23 mouse cellular contexts compared by ENCODE assay signal in the genomic region with DNA sequence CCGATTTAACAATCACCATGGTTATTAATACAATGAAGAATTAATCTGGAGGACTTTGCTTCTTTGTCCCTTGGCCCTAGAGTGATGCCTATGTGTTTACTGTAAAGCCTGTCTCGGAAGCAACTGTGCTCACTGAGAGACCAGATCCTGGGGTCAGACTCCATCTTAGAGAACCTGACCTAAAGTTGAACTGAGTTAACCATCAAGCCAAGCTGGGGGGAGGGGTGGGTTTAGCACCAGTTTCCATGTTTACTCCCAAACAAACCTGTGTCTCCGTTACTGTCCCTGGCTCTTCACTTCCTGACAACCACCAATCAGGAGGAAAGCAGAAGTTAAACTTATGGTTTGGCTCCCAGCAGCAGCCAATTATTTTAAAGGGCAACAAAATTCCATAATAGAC. TPM values are rescaled to one million over a fixed set of nuclear protein-coding genes. Genes with fewer than 3 reads are reported as not detected.
"Had no signal": no experiment of that assay in that cellular context is flagged by ENCODE, and none has a peak within 500 bp of the region (broad histone marks: within the 10 kb centered on the region; RNA-seq: fewer than 3 reads in every experiment).

No protein-coding gene starts in this region.

- H3K9me3 ChIP-seq: limb, embryonic 15.5 days; midbrain, embryonic 10.5 days; midbrain, embryonic 13.5 days; neural tube, embryonic 13.5 days; stomach, embryonic 15.5 days had no signal

- H3K27me3 ChIP-seq: limb, embryonic 12.5 days; limb, embryonic 15.5 days; midbrain, embryonic 13.5 days; neural tube, embryonic 13.5 days; stomach, embryonic 15.5 days had no signal

- H3K27ac ChIP-seq: left cerebral cortex, adult 2 months; limb, embryonic 12.5 days; limb, embryonic 15.5 days; liver, embryonic 14.5 days; macrophage; midbrain, embryonic 10.5 days; midbrain, embryonic 13.5 days; neural tube, embryonic 13.5 days; stomach, embryonic 15.5 days had no signal

- H3K4me1 ChIP-seq: limb, embryonic 12.5 days; limb, embryonic 15.5 days; megakaryocyte, embryonic 14.5 days; midbrain, embryonic 10.5 days; midbrain, embryonic 13.5 days; neural tube, embryonic 13.5 days; stomach, embryonic 15.5 days had no signal

- DNase-seq: layer of hippocampus, postnatal 36 days; left cerebral cortex, postnatal 4 days; liver, postnatal 0 days; lung, embryonic 14.5 days; retina, postnatal 1 day; right cerebral cortex, postnatal 25 days; spleen, adult 18-20 months; thymus, postnatal 25 days had no signal

- H3K36me3 ChIP-seq: limb, embryonic 12.5 days; limb, embryonic 15.5 days; midbrain, embryonic 10.5 days; midbrain, embryonic 13.5 days; neural tube, embryonic 13.5 days; stomach, embryonic 15.5 days had no signal

- H3K4me2 ChIP-seq: limb, embryonic 12.5 days; limb, embryonic 15.5 days; liver, embryonic 11.5 days; lung, embryonic 14.5 days; midbrain, embryonic 13.5 days; neural tube, embryonic 13.5 days; stomach, embryonic 15.5 days had no signal

- H3K4me3 ChIP-seq: left cerebral cortex, adult 2 months; limb, embryonic 12.5 days; limb, embryonic 15.5 days; megakaryocyte, embryonic 14.5 days; midbrain, embryonic 10.5 days; midbrain, embryonic 13.5 days; myocyte; neural tube, embryonic 13.5 days; stomach, embryonic 15.5 days had no signal

- H3K9ac ChIP-seq: limb, embryonic 12.5 days; limb, embryonic 15.5 days; liver, embryonic 14.5 days; liver, postnatal 0 days; lung, embryonic 14.5 days; midbrain, embryonic 13.5 days; neural tube, embryonic 13.5 days; stomach, embryonic 15.5 days had no signal

- ATAC-seq: liver, postnatal 0 days; lung, postnatal 0 days; midbrain, embryonic 13.5 days; midbrain, embryonic 16.5 days had no signal

RNA-seq across cellular contexts. Expression of a gene that starts 38.4 kb away (rescaled TPM):
- polyA plus RNA-seq: limb, embryonic 12.5 days; limb, embryonic 15.5 days; lung, embryonic 14.5 days; lung, postnatal 0 days; macrophage; midbrain, embryonic 10.5 days; midbrain, embryonic 13.5 days; midbrain, embryonic 16.5 days; myocyte; neural tube, embryonic 13.5 days; thymus, postnatal 0 days had no signal
